Mouse (Mus musculus): ENCODE measurements at regions not wholly inside any gene's neighbourhood (a gene's known extent, or its start where the extent isn't known, plus 50 kb on each side); places are given as distances from the start of the nearest gene placed in this dataset.

DNA sequence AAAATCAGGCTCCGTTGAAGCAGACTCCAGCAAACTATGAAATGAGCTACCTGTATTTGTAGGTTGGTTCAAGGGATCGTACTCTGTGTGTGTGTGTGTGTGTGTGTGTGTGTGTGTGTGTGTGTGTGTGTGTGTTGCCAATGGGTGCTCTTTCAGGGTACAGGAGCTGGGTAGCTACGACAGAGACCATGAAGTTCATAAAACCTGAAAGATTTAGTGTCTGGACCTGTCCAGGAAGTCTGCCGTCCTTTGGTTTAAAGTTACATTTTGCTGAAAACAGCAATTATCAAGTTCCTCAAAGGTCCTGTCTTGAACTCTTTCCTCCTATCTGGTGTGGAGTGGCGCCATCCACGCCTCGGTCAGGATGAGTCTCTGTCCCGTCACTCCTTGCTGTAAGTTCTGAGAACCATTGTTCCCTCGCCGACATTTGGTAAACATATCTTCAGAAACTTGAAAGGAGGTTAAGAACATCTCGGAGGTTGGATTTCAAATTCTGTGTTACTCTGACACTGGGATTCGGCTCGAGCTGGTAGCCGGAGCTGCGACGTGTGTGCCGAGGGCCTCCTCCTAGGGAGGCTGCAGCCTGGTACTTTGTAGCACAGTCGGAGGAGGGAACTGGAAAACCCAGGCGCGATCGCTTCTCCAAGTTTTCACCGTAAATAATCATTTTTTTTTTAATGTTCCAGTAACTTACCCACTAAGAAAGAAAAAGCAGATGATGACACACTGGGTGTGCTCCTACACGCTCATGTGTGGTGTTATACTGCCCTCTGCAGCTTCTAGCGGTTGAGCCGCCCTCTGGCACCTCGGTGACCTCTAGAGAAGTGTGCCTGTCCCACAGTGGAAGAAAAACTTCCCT, 107.8 kb upstream of the N6amt1 start:
- TF ChIP-seq POLR2A (IDR thresholded peaks at IDR 0.05; ENCODE audit: extremely low read depth, insufficient read depth, low read length) (no peak), CTCF (IDR thresholded peaks at IDR 0.05; ENCODE audit: low read depth, low read length) (peak; percentile 70)
- H3K4me3 ChIP-seq (ENCODE audit: insufficient read depth, low read depth, low read length), result peak overlapping the region; percentile 49
- H3K27ac ChIP-seq (replicated peaks; ENCODE audit: insufficient read depth, low read depth, low read length), result peak overlapping the region; percentile 60

DNA sequence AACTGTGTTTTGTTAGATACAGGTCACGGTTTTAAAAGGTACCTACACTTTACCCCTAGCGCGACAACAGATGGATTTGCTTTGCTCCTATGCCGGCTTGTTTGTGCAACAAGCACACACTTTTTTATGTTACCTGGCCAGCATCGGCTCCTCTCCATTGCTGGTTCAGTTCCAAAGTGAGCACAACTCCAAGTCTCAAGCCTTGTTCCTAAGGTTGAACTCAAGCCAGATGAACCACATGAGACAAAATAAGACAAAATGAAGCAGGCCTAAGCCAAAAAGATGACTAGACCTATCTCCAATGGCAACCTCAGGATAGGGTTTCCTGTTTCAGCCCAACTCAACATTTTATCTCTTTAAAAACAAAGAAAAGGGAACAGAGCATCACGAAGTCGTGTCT, 108.5 kb upstream of the N6amt1 start:
- no peaks in the 10 kb centered on the region for H3K79me2 ChIP-seq (ENCODE audit: control insufficient read depth, insufficient read depth, low read length)
- no peak for DNase-seq (ENCODE audit: extremely low read depth, low read depth, low spot score)
- 86% methylated on average over 7 of the region's 7 CpGs for WGBS
- H3K27ac ChIP-seq (replicated peaks; ENCODE audit: insufficient read depth, low read depth, low read length), result no peak overlapping the region
- no peaks in the 10 kb centered on the region for H3K36me3 ChIP-seq (ENCODE audit: control insufficient read depth, insufficient read depth, low read length)
- H3K4me3 ChIP-seq (ENCODE audit: insufficient read depth, low read depth, low read length), result no peak overlapping the region
- peaks cover 2% of the 10 kb centered on the region; the same call in 1 of the 2 replicates for H3K4me1 ChIP-seq (ENCODE audit: control insufficient read depth, insufficient read depth, low read length)
- TF ChIP-seq CTCF (IDR thresholded peaks at IDR 0.05; ENCODE audit: low read depth, low read length) (no peak), POLR2A (IDR thresholded peaks at IDR 0.05; ENCODE audit: extremely low read depth, insufficient read depth, low read length) (no peak)
- H3K27me3 ChIP-seq (ENCODE audit: control insufficient read depth, insufficient read depth, low read length), result no peaks in the 10 kb centered on the region
- H3K9ac ChIP-seq (ENCODE audit: low read depth, low read length), result no peak overlapping the region

More for the DNA sequence above, 107.8 kb upstream of the N6amt1 start:
- DNase-seq (ENCODE audit: extremely low read depth, low read depth, low spot score), result peak; percentile 25
- WGBS, result 50% methylated on average over 26 of the region's 26 CpGs
- Histone ChIP-seq H3K4me1 (ENCODE audit: control insufficient read depth, insufficient read depth, low read length) (peaks cover 2% of the 10 kb centered on the region; the same call in 1 of the 2 replicates), H3K36me3 (ENCODE audit: control insufficient read depth, insufficient read depth, low read length) (no peaks in the 10 kb centered on the region), H3K27me3 (ENCODE audit: control insufficient read depth, insufficient read depth, low read length) (no peaks in the 10 kb centered on the region), H3K79me2 (ENCODE audit: control insufficient read depth, insufficient read depth, low read length) (no peaks in the 10 kb centered on the region), H3K9ac (ENCODE audit: low read depth, low read length) (0 out of 2 replicates have a peak overlapping the region, but pooled peaks have one; percentile 17)

DNA sequence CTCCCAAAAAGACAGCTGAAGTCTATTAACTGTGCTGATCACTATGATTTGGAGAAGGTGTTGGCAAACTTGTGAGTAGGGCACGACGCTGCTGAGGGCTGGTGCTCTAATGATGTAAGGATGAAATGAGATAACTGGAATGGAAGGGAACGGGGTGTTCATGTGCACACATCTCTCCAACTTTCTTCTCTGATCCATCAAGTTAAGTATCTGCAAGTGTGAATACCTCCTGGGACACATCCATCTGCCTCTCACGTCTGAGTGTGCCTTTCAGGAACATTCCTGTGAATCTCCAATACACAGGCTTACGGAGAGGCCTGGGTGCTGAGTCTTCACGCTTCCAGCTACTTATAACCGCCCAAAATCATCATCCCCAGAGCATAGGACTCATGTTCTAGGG, 112.0 kb upstream of the N6amt1 start:
- no peak for TF ChIP-seq POLR2A (IDR thresholded peaks at IDR 0.05; ENCODE audit: extremely low read depth, insufficient read depth, low read length)
- Histone ChIP-seq H3K27ac (replicated peaks; ENCODE audit: insufficient read depth, low read depth, low read length) (no peak overlapping the region), H3K4me1 (ENCODE audit: control insufficient read depth, insufficient read depth, low read length) (peaks cover 2% of the 10 kb centered on the region; the same call in 1 of the 2 replicates), H3K27me3 (ENCODE audit: control insufficient read depth, insufficient read depth, low read length) (no peaks in the 10 kb centered on the region), H3K9ac (ENCODE audit: low read depth, low read length) (no peak overlapping the region), H3K36me3 (ENCODE audit: control insufficient read depth, insufficient read depth, low read length) (no peaks in the 10 kb centered on the region), H3K4me3 (ENCODE audit: insufficient read depth, low read depth, low read length) (no peak overlapping the region), H3K79me2 (ENCODE audit: control insufficient read depth, insufficient read depth, low read length) (no peaks in the 10 kb centered on the region)
- 85% methylated on average over 7 of the region's 7 CpGs for WGBS
- DNase-seq (ENCODE audit: extremely low read depth, low read depth, low spot score), result no peak

DNA sequence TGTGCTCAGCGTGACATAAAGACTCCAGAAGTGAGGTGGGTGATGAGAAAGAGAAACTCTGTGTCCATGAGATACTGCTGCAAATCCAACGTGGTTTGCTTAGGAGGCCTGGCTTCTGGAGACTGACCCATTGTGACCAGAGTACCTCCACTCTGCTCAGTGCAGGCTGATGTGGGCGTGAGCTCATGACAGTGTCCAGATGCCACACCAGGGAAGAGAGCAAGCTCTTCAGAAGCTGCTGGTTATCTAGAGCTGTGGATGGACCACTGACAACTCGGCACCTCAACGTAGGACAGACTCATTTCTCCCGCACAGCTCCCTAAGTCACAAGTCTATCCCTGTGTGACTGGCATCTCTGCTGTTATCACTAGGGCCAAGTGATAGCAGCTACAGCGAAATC, 114.9 kb upstream of the N6amt1 start:
- 72% methylated on average over 7 of the region's 7 CpGs for WGBS
- TF ChIP-seq CTCF (IDR thresholded peaks at IDR 0.05; ENCODE audit: low read depth, low read length), result no peak
- Histone ChIP-seq H3K79me2 (ENCODE audit: control insufficient read depth, insufficient read depth, low read length) (no peaks in the 10 kb centered on the region), H3K27ac (replicated peaks; ENCODE audit: insufficient read depth, low read depth, low read length) (no peak overlapping the region), H3K4me1 (ENCODE audit: control insufficient read depth, insufficient read depth, low read length) (no peaks in the 10 kb centered on the region), H3K27me3 (ENCODE audit: control insufficient read depth, insufficient read depth, low read length) (no peaks in the 10 kb centered on the region), H3K9ac (ENCODE audit: low read depth, low read length) (no peak overlapping the region), H3K4me3 (ENCODE audit: insufficient read depth, low read depth, low read length) (no peak overlapping the region), H3K36me3 (ENCODE audit: control insufficient read depth, insufficient read depth, low read length) (no peaks in the 10 kb centered on the region)
- DNase-seq (ENCODE audit: extremely low read depth, low read depth, low spot score), result no peak

DNA sequence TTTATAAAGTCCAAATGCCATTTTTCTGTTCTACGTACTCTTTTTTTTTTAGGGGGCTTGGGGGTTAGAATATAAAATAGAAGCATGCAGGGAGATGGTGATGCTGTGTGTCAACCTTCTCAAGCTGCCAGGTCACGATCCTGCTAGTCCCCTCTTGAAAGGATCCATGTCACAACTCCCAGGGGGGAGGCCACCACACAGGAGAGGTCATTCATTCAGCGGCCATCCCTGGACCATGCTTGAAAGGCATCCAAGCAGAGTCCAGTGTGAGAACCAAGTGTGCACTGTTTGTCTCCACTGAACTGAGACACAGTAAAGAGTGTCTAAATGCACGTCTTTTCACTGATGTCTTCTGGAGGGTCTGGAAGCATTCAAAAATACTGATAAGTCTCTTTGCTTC, 119.8 kb upstream of the N6amt1 start:
- WGBS, result 76% methylated on average over 4 of the region's 4 CpGs

DNA sequence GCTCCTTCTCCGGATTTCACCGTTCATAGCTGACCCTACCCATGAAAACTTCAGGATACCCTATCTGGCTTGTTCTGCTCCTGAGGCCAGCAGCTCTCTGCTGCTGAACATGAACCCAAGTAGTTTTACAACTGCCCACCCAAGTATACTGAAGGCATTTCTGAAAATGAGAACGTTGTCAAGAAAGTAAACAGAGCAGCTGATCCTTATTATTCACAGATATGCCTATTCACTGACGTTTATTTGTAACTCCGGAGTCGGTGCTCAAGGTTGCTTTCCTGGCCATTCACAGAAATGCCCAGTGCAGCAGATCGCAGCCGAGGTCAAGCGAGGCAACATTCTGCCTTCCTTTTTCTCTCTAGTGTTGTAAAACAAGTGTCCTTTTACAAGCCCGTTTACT, 128.4 kb upstream of the N6amt1 start:
- H3K9ac ChIP-seq (ENCODE audit: low read depth, low read length), result no peak overlapping the region
- H3K4me3 ChIP-seq (ENCODE audit: insufficient read depth, low read depth, low read length), result no peak overlapping the region
- H3K79me2 ChIP-seq (ENCODE audit: control insufficient read depth, insufficient read depth, low read length), result no peaks in the 10 kb centered on the region
- no peak for DNase-seq (ENCODE audit: extremely low read depth, low read depth, low spot score)
- no peaks in the 10 kb centered on the region for H3K36me3 ChIP-seq (ENCODE audit: control insufficient read depth, insufficient read depth, low read length)
- no peaks in the 10 kb centered on the region for H3K27me3 ChIP-seq (ENCODE audit: control insufficient read depth, insufficient read depth, low read length)
- H3K27ac ChIP-seq (replicated peaks; ENCODE audit: insufficient read depth, low read depth, low read length), result no peak overlapping the region
- no peaks in the 10 kb centered on the region for H3K4me1 ChIP-seq (ENCODE audit: control insufficient read depth, insufficient read depth, low read length)
- no peak for TF ChIP-seq POLR2A (IDR thresholded peaks at IDR 0.05; ENCODE audit: extremely low read depth, insufficient read depth, low read length)
- no peak for TF ChIP-seq CTCF (IDR thresholded peaks at IDR 0.05; ENCODE audit: low read depth, low read length)
- 70% methylated on average over 10 of the region's 10 CpGs for WGBS

More for the DNA sequence above, 119.8 kb upstream of the N6amt1 start:
- Histone ChIP-seq H3K27ac (replicated peaks; ENCODE audit: insufficient read depth, low read depth, low read length) (no peak overlapping the region), H3K36me3 (ENCODE audit: control insufficient read depth, insufficient read depth, low read length) (no peaks in the 10 kb centered on the region), H3K9ac (ENCODE audit: low read depth, low read length) (no peak overlapping the region), H3K27me3 (ENCODE audit: control insufficient read depth, insufficient read depth, low read length) (no peaks in the 10 kb centered on the region), H3K4me1 (ENCODE audit: control insufficient read depth, insufficient read depth, low read length) (no peaks in the 10 kb centered on the region), H3K4me3 (ENCODE audit: insufficient read depth, low read depth, low read length) (no peak overlapping the region), H3K79me2 (ENCODE audit: control insufficient read depth, insufficient read depth, low read length) (no peaks in the 10 kb centered on the region)
- TF ChIP-seq POLR2A (IDR thresholded peaks at IDR 0.05; ENCODE audit: extremely low read depth, insufficient read depth, low read length) (no peak), CTCF (IDR thresholded peaks at IDR 0.05; ENCODE audit: low read depth, low read length) (no peak)
- DNase-seq (ENCODE audit: extremely low read depth, low read depth, low spot score), result no peak

Measured in liver, adult 2 months (tissue).